Mouse (Mus musculus) CH12.LX (cell line): Measurements from ENCODE around the gene Il10ra. TPM values are rescaled to one million over a fixed set of nuclear protein-coding genes. Genes with fewer than 3 reads are reported as not detected.

ENCODE experiments used
- DNase-seq: peaks from one replicate; pipeline ENCODE4 v3.0.0-alpha.2; 2013; ENCODE audit errors: extremely low read depth
- H3K27ac ChIP-seq: 2 replicates; pipeline ENCODE4 v1.5.1; 2012; ENCODE audit warnings: low read depth, mild to moderate bottlenecking, control low read depth, moderate library complexity; ENCODE audit not compliant: insufficient read depth
- H3K27me3 ChIP-seq: replicated peaks from 2 replicates; pipeline ENCODE3; 2012; ENCODE audit warnings: inconsistent platforms
- H3K36me3 ChIP-seq, 2 experiments: replicated peaks in 1 of 2; 2 replicates each; pipeline versions ENCODE3 to v1.6.1; 2012; ENCODE audit warnings: inconsistent platforms in 1 of 2, low read length in 1 of 2, mild to moderate bottlenecking in 1 of 2, mixed read lengths in 1 of 2, moderate library complexity in 1 of 2; ENCODE audit not compliant: control insufficient read depth in 1 of 2, insufficient read depth in 1 of 2
- H3K4me1 ChIP-seq, 2 experiments: 2 replicates each; pipeline ENCODE4 v1.6.1; 2012; ENCODE audit warnings: inconsistent platforms in 1 of 2, moderate library complexity in 1 of 2; ENCODE audit not compliant: insufficient read depth in 2 of 2, control insufficient read depth in 1 of 2
- H3K4me2 ChIP-seq: 2 replicates; pipeline ENCODE4 v1.6.1; 2012; ENCODE audit warnings: low read depth, mild to moderate bottlenecking, control low read depth; ENCODE audit not compliant: poor library complexity, insufficient read depth, severe bottlenecking
- H3K4me3 ChIP-seq, 3 experiments: fragments of 150-350 bp in 1 of 3; sonication (generic) in 1 of 3; replicated peaks in 1 of 3; 2 replicates each; pipeline versions ENCODE3 to v1.5.1; 2011 to 2012; ENCODE audit warnings: low read depth in 2 of 3, low read length in 2 of 3, mild to moderate bottlenecking in 2 of 3, moderate library complexity in 2 of 3, control low read depth in 1 of 3, improper control_type of control experiment in 1 of 3, inconsistent platforms in 1 of 3, mixed read lengths in 1 of 3; ENCODE audit not compliant: poor library complexity in 1 of 3
- H3K79me2 ChIP-seq: replicated peaks from 2 replicates; pipeline ENCODE4 v1.6.1; 2012; ENCODE audit warnings: mild to moderate bottlenecking, moderate library complexity; ENCODE audit not compliant: control insufficient read depth, poor library complexity, insufficient read depth, severe bottlenecking; ENCODE audit errors: extremely low read depth
- H3K9ac ChIP-seq: 2 replicates; pipeline ENCODE4 v1.6.1; 2012; ENCODE audit warnings: low read depth, mild to moderate bottlenecking, control low read depth, moderate library complexity; ENCODE audit not compliant: insufficient read depth
- H3K9me3 ChIP-seq: replicated peaks from 2 replicates; pipeline ENCODE3; 2012; ENCODE audit warnings: low read length, inconsistent platforms, mixed read lengths
- CHD1 ChIP-seq: IDR thresholded peaks from 2 replicates; pipeline ENCODE4 v1.6.1; 2012; ENCODE audit warnings: low read depth, low read length, improper control_type of control experiment, inconsistent platforms
- ELF1 ChIP-seq: IDR thresholded peaks from 2 replicates; pipeline ENCODE4 v1.6.1; 2014; ENCODE audit warnings: low read depth, mild to moderate bottlenecking, inconsistent platforms, low read length, improper control_type of control experiment
- EP300 ChIP-seq: IDR thresholded peaks from 2 replicates; pipeline ENCODE4 v1.6.1; 2011; ENCODE audit warnings: low read length, improper control_type of control experiment
- ETS1 ChIP-seq: conservative IDR thresholded peaks from 2 replicates; pipeline ENCODE4 v1.6.1; 2012; ENCODE audit warnings: low read depth, mild to moderate bottlenecking, inconsistent platforms, low read length, improper control_type of control experiment, moderate library complexity
- GABPA ChIP-seq: IDR thresholded peaks from 2 replicates; pipeline ENCODE4 v1.6.1; 2012; ENCODE audit warnings: low read depth, low read length, improper control_type of control experiment, inconsistent platforms; ENCODE audit not compliant: insufficient replicate concordance
- HCFC1 ChIP-seq: IDR thresholded peaks from 2 replicates; pipeline ENCODE4 v1.6.1; 2012; ENCODE audit warnings: low read depth, mild to moderate bottlenecking, inconsistent platforms, low read length, improper control_type of control experiment
- MAX ChIP-seq: IDR thresholded peaks from 2 replicates; pipeline ENCODE4 v1.6.1; 2011; ENCODE audit warnings: low read length, improper control_type of control experiment
- MEF2A ChIP-seq: IDR thresholded peaks from 2 replicates; pipeline ENCODE4 v1.6.1; 2014; ENCODE audit warnings: low read depth, mild to moderate bottlenecking, inconsistent platforms, low read length, improper control_type of control experiment, borderline replicate concordance
- USF1 ChIP-seq: IDR thresholded peaks from 2 replicates; pipeline ENCODE4 v1.6.1; 2014; ENCODE audit warnings: low read depth, mild to moderate bottlenecking, inconsistent platforms, low read length, improper control_type of control experiment
- ZKSCAN1 ChIP-seq: IDR thresholded peaks from 2 replicates; pipeline ENCODE4 v1.6.1; 2012; ENCODE audit warnings: low read depth, inconsistent platforms, low read length, improper control_type of control experiment, borderline replicate concordance
- dilution Hi-C: fragments of 300-500 bp; cut with MboI; formaldehyde crosslinking; loops from 2 replicates; pipeline ENCODE4 v1.14.3; 2020; ENCODE audit warnings: low sequenced_read_pairs; ENCODE audit not compliant: extremely low pct_unique_long_range_greater_than_20kb, extremely low pct_ligation_motif_present
- in situ Hi-C: fragments of 300-500 bp; cut with MboI; formaldehyde crosslinking; loops from 3 replicates; pipeline ENCODE4 v1.14.3; 2019; ENCODE audit warnings: low sequenced_read_pairs, low pct_ligation_motif_present, low pct_unique_long_range_greater_than_20kb, mixed read lengths
- polyA plus RNA-seq: library from polyadenylated mRNA; unstranded; fragments of >175 nt; gene quantifications from 2 replicates; pipeline ENCODE4 v1.2.1, GENCODE M21; 2012; ENCODE audit warnings: low read depth; ENCODE audit not compliant: insufficient read length
- total RNA-seq, 2 experiments: library from RNA; depleted of rRNA; stranded (reverse); fragments of 300-350 nt in 1 of 2; fragments of >200 nt in 1 of 2; gene quantifications; 2 replicates each; pipeline ENCODE4 v1.2.3; 2012 to 2014

Gene Il10ra
- total and polyA plus RNA-seq, 3 experiments, result 3.1 to 5.1 (median 3.9) TPM

GRCm38 (mm10) chr9:45254021-45254420 is 14.9 kb downstream of the Il10ra start:
- no peak for DNase-seq
- no peak overlapping the region for H3K9ac ChIP-seq
- H3K9me3 ChIP-seq, result no peaks in the 10 kb centered on the region
- H3K4me3 ChIP-seq, result no peak overlapping the region
- H3K27ac ChIP-seq, result no peak overlapping the region
- in situ Hi-C loops (no loop called here), dilution Hi-C loops (no loop called here)
- H3K79me2 ChIP-seq, result no peaks in the 10 kb centered on the region
- H3K4me1 ChIP-seq, result peaks cover 25 to 69% of the 10 kb centered on the region in 2 experiments
- peaks cover 25 to 50% of the 10 kb centered on the region in 2 experiments for H3K36me3 ChIP-seq
- H3K27me3 ChIP-seq, result no peaks in the 10 kb centered on the region
- TF ChIP-seq CHD1 (no peak), ETS1 (no peak), ZKSCAN1 (no peak), GABPA (no peak), HCFC1 (no peak), ELF1 (no peak)
- no peak overlapping the region for H3K4me2 ChIP-seq

GRCm38 (mm10) chr9:45252395-45252794 is 16.6 kb downstream of the Il10ra start:
- no peak for DNase-seq
- Histone ChIP-seq H3K4me3 (no peak overlapping the region), H3K27ac (no peak overlapping the region), H3K79me2 (no peaks in the 10 kb centered on the region), H3K9ac (no peak overlapping the region), H3K36me3 (peaks cover 16 to 34% of the 10 kb centered on the region in 2 experiments), H3K4me2 (no peak overlapping the region), H3K9me3 (no peaks in the 10 kb centered on the region), H3K4me1 (peaks cover 39 to 83% of the 10 kb centered on the region in 2 experiments), H3K27me3 (no peaks in the 10 kb centered on the region)
- dilution Hi-C loops, result no loop called here
- in situ Hi-C loops, result no loop called here
- TF ChIP-seq MAX, result no peak
- peak; percentile 13; the same call in 1 of the 2 replicates for TF ChIP-seq MEF2A
- TF ChIP-seq EP300, result peak; percentile 17; the same call in 1 of the 2 replicates

GRCm38 (mm10) chr9:45251990-45252389 is 17.0 kb downstream of the Il10ra start:
- Histone ChIP-seq H3K9ac (no peak overlapping the region), H3K27me3 (no peaks in the 10 kb centered on the region), H3K36me3 (peaks cover 16 to 30% of the 10 kb centered on the region in 2 experiments), H3K27ac (no peak overlapping the region), H3K4me3 (no peak overlapping the region), H3K4me1 (peaks cover 43 to 87% of the 10 kb centered on the region in 2 experiments), H3K4me2 (no peak overlapping the region), H3K79me2 (no peaks in the 10 kb centered on the region), H3K9me3 (no peaks in the 10 kb centered on the region)
- TF ChIP-seq USF1, result no peak
- no peak for TF ChIP-seq ZKSCAN1
- TF ChIP-seq EP300, result no peak
- dilution Hi-C loops, result no loop called here
- DNase-seq, result no peak
- in situ Hi-C loops, result no loop called here
